Mouse (Mus musculus): ENCODE measurements around the gene Mt1.

The Mt1 gene

GRCm38 (mm10) chr8:94205736-94206135 lies 26.9 kb downstream of the Mt1 start:
- in situ Hi-C loops (cut with MboI, MseI) = no loop called here

DNA sequence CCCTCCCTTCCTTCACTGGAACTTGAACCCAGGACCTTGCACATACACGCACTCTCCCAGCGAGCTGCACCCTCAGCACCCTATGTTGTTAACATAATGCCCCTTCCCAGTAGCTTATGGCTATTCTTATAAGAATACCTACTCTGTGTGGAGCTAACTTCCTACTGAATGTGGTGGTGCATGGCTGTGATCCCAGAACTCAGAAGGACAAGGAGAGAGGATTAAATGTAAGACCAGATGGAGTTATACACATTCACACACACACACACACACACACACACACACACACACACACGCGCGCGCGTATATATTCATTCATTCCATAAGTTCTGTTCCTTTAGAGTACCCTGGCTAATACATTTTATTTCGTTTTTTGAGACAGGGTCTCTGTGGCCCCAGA lies 27.4 kb downstream of the Mt1 start:
- in situ Hi-C loops (cut with MboI, MseI) = no loop called here

DNA sequence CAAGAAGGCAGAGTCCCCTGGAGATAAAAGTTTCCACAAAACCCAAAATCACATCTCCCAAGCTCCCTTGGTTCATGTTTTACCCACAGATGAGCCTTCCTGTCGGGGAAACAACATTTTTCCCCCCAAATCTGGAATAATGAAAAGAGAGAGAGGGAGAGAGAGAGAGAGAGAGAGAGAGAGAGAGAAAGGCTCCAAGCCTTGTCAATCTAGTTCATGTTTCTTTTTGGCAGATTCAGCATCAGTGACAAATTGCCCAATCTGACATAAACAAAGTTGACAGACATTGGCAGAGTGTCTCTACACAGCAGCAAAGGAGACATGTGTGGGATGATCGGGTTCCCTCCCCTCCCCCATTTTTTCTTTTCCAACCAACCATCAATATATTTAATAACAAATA lies 28.6 kb downstream of the Mt1 start:
- in situ Hi-C loops (cut with MboI, MseI) = no loop called here

- in situ Hi-C loops (cut with MboI, MseI) = no loop called here
Measured at GRCm38 (mm10) chr8:94209639-94210038, 30.8 kb downstream of the Mt1 start.

DNA sequence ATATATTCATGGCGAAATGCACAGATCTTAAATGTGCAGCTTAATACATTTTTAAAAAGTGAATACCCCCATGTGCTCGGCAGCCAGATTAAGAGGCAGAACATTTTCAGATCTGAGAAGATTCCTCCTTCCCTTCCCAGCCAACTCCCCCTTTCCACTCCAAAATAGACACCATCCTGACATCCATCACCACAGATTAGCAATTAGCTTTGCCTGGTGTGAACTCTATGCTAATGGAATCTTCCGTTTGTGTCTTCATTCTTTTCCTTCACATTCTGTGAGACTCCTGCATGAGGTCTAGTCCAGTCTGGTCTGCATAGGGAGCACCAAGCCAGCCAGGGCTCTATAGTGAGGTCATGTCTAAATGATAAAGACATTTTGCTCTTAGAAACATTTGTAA lies 31.3 kb downstream of the Mt1 start:
- in situ Hi-C loops (cut with MboI, MseI) = no loop called here

DNA sequence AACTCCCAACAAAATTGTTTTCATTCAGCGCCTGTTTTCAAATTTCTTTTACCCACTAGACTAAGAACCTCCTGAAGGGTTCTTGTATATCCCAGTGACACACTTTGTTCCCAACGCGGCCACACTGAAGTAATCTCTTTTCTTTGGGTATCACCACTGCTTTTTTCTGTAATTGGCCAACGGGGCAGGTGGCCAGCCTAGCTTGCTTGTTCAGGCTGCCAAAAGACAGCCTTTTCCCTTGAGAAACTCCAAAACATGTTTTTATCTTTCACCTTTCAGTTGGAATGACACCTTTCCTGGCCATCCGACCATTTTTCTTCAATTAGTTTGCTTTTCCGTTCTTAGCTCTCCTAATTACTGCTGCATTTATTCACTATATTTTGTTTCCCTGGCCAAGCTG lies 34.9 kb downstream of the Mt1 start:
- in situ Hi-C loops (cut with MboI, MseI) = no loop called here

DNA sequence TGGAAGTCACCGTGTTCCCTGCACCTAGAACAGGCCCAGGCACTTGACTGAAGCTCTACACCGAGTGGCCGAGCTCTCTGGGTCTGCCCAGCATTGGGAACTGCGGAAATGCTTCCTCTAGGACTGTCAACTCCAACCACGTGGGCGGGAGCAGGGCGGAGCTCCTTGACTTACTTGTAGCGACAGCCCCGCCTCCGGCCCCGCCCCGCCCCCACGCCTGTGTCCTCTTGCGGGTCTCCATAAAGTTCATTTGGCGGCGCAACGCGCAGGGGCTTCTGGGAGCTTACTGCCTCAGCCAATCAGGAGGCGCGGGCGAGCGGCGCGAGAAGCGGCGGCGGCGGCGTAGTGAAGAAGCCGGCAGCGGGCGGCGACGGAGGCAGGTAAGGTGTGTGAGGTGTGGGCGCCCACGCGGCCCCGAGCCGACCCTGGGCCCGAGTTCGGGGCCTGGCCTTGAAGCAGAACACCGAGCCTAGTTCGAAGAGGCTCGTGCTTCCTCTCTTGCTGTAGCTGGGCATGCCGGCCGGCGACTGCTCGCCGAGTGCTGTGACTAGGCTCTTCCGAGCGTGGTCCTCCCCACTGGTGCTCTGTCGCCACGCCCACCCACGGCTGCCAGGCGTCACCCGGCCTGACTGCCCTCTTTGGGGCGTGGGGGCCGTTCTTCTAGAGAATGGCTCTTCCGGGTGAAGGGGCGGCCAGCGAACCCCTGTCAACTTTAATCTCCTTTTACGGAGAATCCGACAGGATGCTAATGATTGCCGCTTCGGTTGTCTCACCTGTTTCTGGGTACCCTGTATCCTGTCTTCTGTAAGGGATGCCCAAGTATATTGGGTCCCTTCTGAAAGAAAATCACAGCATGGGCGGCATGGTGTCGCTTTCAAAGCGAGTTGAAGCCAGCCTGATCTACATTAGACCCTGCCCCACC lies 35.6 kb downstream of the Mt1 start, which contains the start of gene Nup93:
Gene Nup93 (plus strand): TSS at position 313 of the 922 bp plus-strand sequence.
- in situ Hi-C loops (cut with MboI, MseI) = no loop called here

GRCm38 (mm10) chr8:94227381-94227939 lies 48.6 kb downstream of the Mt1 start:
- in situ Hi-C loops (cut with MboI, MseI) = no loop called here

Measured in T-helper 2 cell (primary cell).